ENCODE assay signal across 10 mouse cellular contexts in the genomic region with DNA sequence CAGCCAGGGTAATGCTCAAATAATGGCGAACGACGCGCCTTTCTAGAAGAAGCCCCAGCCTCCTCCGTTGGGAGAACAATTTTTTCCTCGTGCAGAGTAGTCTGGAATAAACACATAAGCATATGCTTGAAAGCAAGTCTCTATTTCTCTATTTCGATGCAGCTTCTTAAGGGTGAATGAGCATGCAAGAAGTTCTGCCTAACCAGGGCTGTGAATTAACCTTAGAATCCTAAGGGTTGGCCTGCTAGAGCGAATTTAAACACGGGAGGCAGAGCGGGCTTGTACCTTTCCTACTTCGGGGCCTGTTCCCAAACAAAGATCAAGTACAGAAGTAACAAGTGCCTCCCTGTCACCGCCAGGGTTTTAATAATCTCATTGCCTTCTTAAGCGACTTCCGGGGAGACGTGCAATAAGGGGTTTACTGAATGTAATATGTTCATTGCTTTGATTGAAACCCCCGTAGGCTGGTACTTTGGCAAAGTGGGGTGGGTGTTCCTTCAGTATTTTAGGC. TPM values are rescaled to one million over a fixed set of nuclear protein-coding genes. Genes with fewer than 3 reads are reported as not detected.
DNase-seq lines count a peak whose midpoint lies in the region; ATAC-seq and TF ChIP-seq lines count a peak whose summit lies in the region.
"Had no signal": no experiment of that assay in that cellular context is flagged by ENCODE, and none has a peak within 500 bp of the region (broad histone marks: within the 10 kb centered on the region; RNA-seq: fewer than 3 reads in every experiment).

No protein-coding gene starts in this region.

- peaks cover 40% of the 10 kb centered on the region for H3K4me1 ChIP-seq in hindbrain, embryonic 12.5 days
- H3K4me1 ChIP-seq in hindbrain, postnatal 0 days (ENCODE audit: insufficient read depth, low read length): no peaks in the 10 kb centered on the region
- H3K4me1 ChIP-seq in embryonic facial prominence, embryonic 11.5 days (ENCODE audit: control insufficient read depth, insufficient read depth, low read length): 0 out of 2 replicates have a peak, but pooled peaks cover 2% of the 10 kb centered on the region
- H3K4me1 ChIP-seq in neural tube, embryonic 12.5 days: peaks cover 25% of the 10 kb centered on the region

- intact Hi-C loops in left cerebral cortex, postnatal 10 days (cut with DNase I): no loop called here

- 7% methylated on average over 16 of the region's 16 CpGs for WGBS in hindbrain, embryonic 12.5 days
- whole genome bisulfite sequencing in hindbrain, postnatal 0 days: 18% methylated on average over 16 of the region's 16 CpGs
- WGBS in embryonic facial prominence, embryonic 11.5 days: 10% methylated on average over 16 of the region's 16 CpGs
- 10% methylated on average over 16 of the region's 16 CpGs for WGBS in neural tube, embryonic 12.5 days

- no peak overlapping the region for H3K27ac ChIP-seq in hindbrain, embryonic 12.5 days
- no peak overlapping the region for H3K27ac ChIP-seq in hindbrain, postnatal 0 days
- no peak overlapping the region for H3K27ac ChIP-seq in embryonic facial prominence, embryonic 11.5 days (replicated peaks; ENCODE audit: low read depth, low read length)
- H3K27ac ChIP-seq in neural tube, embryonic 12.5 days: no peak overlapping the region

- peak overlapping the region; percentile 77 for H3K4me2 ChIP-seq in hindbrain, embryonic 12.5 days (replicated peaks)
- no peak overlapping the region for H3K4me2 ChIP-seq in hindbrain, postnatal 0 days (ENCODE audit: low read depth, low read length)
- peak overlapping the region; percentile 27 for H3K4me2 ChIP-seq in embryonic facial prominence, embryonic 11.5 days (ENCODE audit: low read depth, low read length)
- H3K4me2 ChIP-seq in neural tube, embryonic 12.5 days (replicated peaks): 0 out of 2 replicates have a peak overlapping the region, but pooled peaks have one; percentile 12

- no peaks in the 10 kb centered on the region for H3K36me3 ChIP-seq in hindbrain, embryonic 12.5 days
- H3K36me3 ChIP-seq in hindbrain, postnatal 0 days (ENCODE audit: insufficient read depth, low read length): no peaks in the 10 kb centered on the region
- no peaks in the 10 kb centered on the region for H3K36me3 ChIP-seq in embryonic facial prominence, embryonic 11.5 days (replicated peaks; ENCODE audit: control insufficient read depth, insufficient read depth, low read depth, low read length)
- no peaks in the 10 kb centered on the region for H3K36me3 ChIP-seq in neural tube, embryonic 12.5 days

- no peak overlapping the region for H3K4me3 ChIP-seq in hindbrain, embryonic 12.5 days
- H3K4me3 ChIP-seq in hindbrain, postnatal 0 days (ENCODE audit: low read length): no peak overlapping the region
- no peak overlapping the region for H3K4me3 ChIP-seq in embryonic facial prominence, embryonic 11.5 days (ENCODE audit: low read depth, low read length)
- no peak overlapping the region for H3K4me3 ChIP-seq in neural tube, embryonic 12.5 days

- TF ChIP-seq CTCF in hindbrain, postnatal 0 days (IDR thresholded peaks at IDR 0.05; ENCODE audit: low read depth): no peak

- no peaks in the 10 kb centered on the region for H3K9me3 ChIP-seq in hindbrain, embryonic 12.5 days (replicated peaks)
- H3K9me3 ChIP-seq in hindbrain, postnatal 0 days (ENCODE audit: low read length): no peaks in the 10 kb centered on the region
- H3K9me3 ChIP-seq in embryonic facial prominence, embryonic 11.5 days (replicated peaks; ENCODE audit: control insufficient read depth, low read length): no peaks in the 10 kb centered on the region
- no peaks in the 10 kb centered on the region for H3K9me3 ChIP-seq in neural tube, embryonic 12.5 days

- H3K9ac ChIP-seq in hindbrain, embryonic 12.5 days: no peak overlapping the region
- no peak overlapping the region for H3K9ac ChIP-seq in hindbrain, postnatal 0 days (replicated peaks; ENCODE audit: low read length)
- H3K9ac ChIP-seq in embryonic facial prominence, embryonic 11.5 days (replicated peaks; ENCODE audit: low read length): peak overlapping the region; percentile 22; the same call in 1 of the 2 replicates
- H3K9ac ChIP-seq in neural tube, embryonic 12.5 days: no peak overlapping the region

- ATAC-seq in hindbrain, embryonic 12.5 days (ENCODE audit: low FRiP score): no peak
- no peak for ATAC-seq in hindbrain, postnatal 0 days
- ATAC-seq in embryonic facial prominence, embryonic 11.5 days (replicated peaks; ENCODE audit: insufficient number of reproducible peaks, low FRiP score, low TSS enrichment, low read depth): no peak
- ATAC-seq in neural tube, embryonic 12.5 days (ENCODE audit: low FRiP score, low read depth): no peak
- ATAC-seq: intestine, embryonic 16.5 days had no signal

- DNase-seq in hindbrain, postnatal 0 days (ENCODE audit: low spot score): no peak
- DNase-seq in embryonic facial prominence, embryonic 11.5 days (ENCODE audit: low spot score): peak; percentile 34
- peak; percentile 14 to 43 for DNase-seq in kidney, postnatal 4 days
- DNase-seq in right cerebral cortex, adult 2 months (ENCODE audit: low spot score in 2 of 2): no peak
- DNase-seq in cerebellum, adult 11-12 months: no peak
- DNase-seq in left cerebral cortex, postnatal 10 days (ENCODE audit: extremely low spot score in 1 of 2, low spot score in 2 of 2): no peak
- DNase-seq: adrenal gland, postnatal 36 days had no signal

- H3K27me3 ChIP-seq in hindbrain, embryonic 12.5 days: peaks cover 49% of the 10 kb centered on the region
- peaks cover 52% of the 10 kb centered on the region for H3K27me3 ChIP-seq in hindbrain, postnatal 0 days (ENCODE audit: insufficient read depth, low read length)
- H3K27me3 ChIP-seq in embryonic facial prominence, embryonic 11.5 days (ENCODE audit: control insufficient read depth, insufficient read depth, low read length): peaks cover 6% of the 10 kb centered on the region
- peaks cover 52% of the 10 kb centered on the region for H3K27me3 ChIP-seq in neural tube, embryonic 12.5 days (replicated peaks)

RNA-seq across cellular contexts. Expression of a gene that starts 42.0 kb away (rescaled TPM):
- polyA plus RNA-seq in hindbrain, embryonic 12.5 days (2016; fragmentation: Nextera tagmentation; extraction: Ambion mirVana): 44.4 and 47.0 TPM in 2 replicates
- total RNA-seq in hindbrain, postnatal 0 days (2014; rRNA removed): 6.9 and 8.3 TPM in 2 replicates
- polyA plus RNA-seq in hindbrain, postnatal 0 days (2015; fragmentation: Nextera tagmentation; extraction: Ambion mirVana): 4.1 and 4.5 TPM in 2 replicates
- polyA plus RNA-seq in embryonic facial prominence, embryonic 11.5 days (2014; fragmentation: Nextera tagmentation; extraction: Ambion mirVana): 46.3 and 48.4 TPM in 2 replicates
- 16.1 and 18.4 TPM in 2 replicates for polyA plus RNA-seq in neural tube, embryonic 12.5 days (2016; fragmentation: Nextera tagmentation; extraction: Ambion mirVana)
- 1 to 10 TPM; 4.2 to 4.7 TPM for total RNA-seq in left cerebral cortex, postnatal 10 days (2021)

Comparison
In these comparisons a context has a peak if more than half of its experiments do, and no peak if none do; other contexts are left out.
1. DNase-seq: peak in embryonic facial prominence, embryonic 11.5 days (single experiment) and kidney, postnatal 4 days (2 of 2); none in hindbrain, postnatal 0 days (single experiment), right cerebral cortex, adult 2 months (0 of 2), cerebellum, adult 11-12 months (single experiment) and left cerebral cortex, postnatal 10 days (0 of 2).